Mouse (Mus musculus): ENCODE measurements around the gene Ttll11. TPM values are rescaled to one million over a fixed set of nuclear protein-coding genes. Genes with fewer than 3 reads are reported as not detected.

Gene Ttll11
- polyA plus RNA-seq (2021; fragmentation: Nextera tagmentation) = 5.3 and 18.0 TPM in 2 replicates
- long read RNA-seq, experiment 1, transcript Ttll11-202 (9 exons, 3,077 nt) = major isoform, 5 of 36 reads
- long read RNA-seq, experiment 1, partial matches to known transcripts = 19 of 36 reads
- long read RNA-seq, experiment 1, other reads (novel, unspliced or antisense) = 10 of 36 reads
- long read RNA-seq, experiment 2, partial matches to known transcripts = 3 of 8 reads
- long read RNA-seq, experiment 2, other reads (novel, unspliced or antisense) = 5 of 8 reads

GRCm38 (mm10) chr2:35979644-35980021 lies at the start of gene Ttll11:
TSS of gene Ttll11 (minus strand) at chr2:35979913.

Other genes with a start within 250 kb of the Ttll11 start
- 414 and 527 TPM in 2 replicates for gene Ndufa8, start 69.5 kb upstream of the Ttll11 start, polyA plus RNA-seq (2021; fragmentation: Nextera tagmentation)
- gene Morn5, start 69.5 kb upstream of the Ttll11 start, polyA plus RNA-seq (2021; fragmentation: Nextera tagmentation) = 2.4 and 2.7 TPM in 2 replicates
- 4.3 TPM in 2 replicates for gene Lhx6, start 125.5 kb upstream of the Ttll11 start, polyA plus RNA-seq (2021; fragmentation: Nextera tagmentation)
- 18.2 and 20.9 TPM in 2 replicates for gene Mrrf, start 156.5 kb upstream of the Ttll11 start, polyA plus RNA-seq (2021; fragmentation: Nextera tagmentation)
- 30.2 and 38.8 TPM in 2 replicates for gene Rbm18, start 156.9 kb upstream of the Ttll11 start, polyA plus RNA-seq (2021; fragmentation: Nextera tagmentation)

Measured in left cerebral cortex, adult 6 months (tissue).